Mouse (Mus musculus) thymus, postnatal 14 days (tissue): Measurements from ENCODE around the gene Wnt10b.

Experiments
- DNase-seq: peaks from one replicate; pipeline ENCODE4 v3.0.0; 2021

The Wnt10b gene

GRCm38 (mm10) chr15:98777762-98778161 lies at the start of gene Wnt10b:
TSS of gene Wnt10b (minus strand) at chr15:98778150.
- peak; percentile 33 for DNase-seq

GRCm38 (mm10) chr15:98827611-98828011 lies 49.7 kb upstream of the Wnt10b start:
- no peak for DNase-seq

GRCm38 (mm10) chr15:98823434-98823833 lies 45.5 kb upstream of the Wnt10b start:
- peak; percentile 34 for DNase-seq

GRCm38 (mm10) chr15:98822147-98822546 lies 44.2 kb upstream of the Wnt10b start:
- DNase-seq: no peak

- DNase-seq: peak; percentile 60
These were observed 43.5 kb upstream of the Wnt10b start for GRCm38 (mm10) chr15:98821403-98821802.

- DNase-seq: no peak
These were observed 43.0 kb upstream of the Wnt10b start for GRCm38 (mm10) chr15:98820937-98821336.

- DNase-seq: no peak
These were observed 40.2 kb upstream of the Wnt10b start for GRCm38 (mm10) chr15:98818171-98818570.

GRCm38 (mm10) chr15:98812741-98813424 lies 34.9 kb upstream of the Wnt10b start:
- DNase-seq: no peak

GRCm38 (mm10) chr15:98810212-98810611 lies 32.3 kb upstream of the Wnt10b start:
- DNase-seq: peak; percentile 22

- no peak for DNase-seq
These were observed 31.4 kb upstream of the Wnt10b start, which contains the start of gene Ddn for GRCm38 (mm10) chr15:98809390-98809789. TSS of gene Ddn (minus strand) at chr15:98809490.

GRCm38 (mm10) chr15:98808651-98809134 lies 30.7 kb upstream of the Wnt10b start:
- no peak for DNase-seq

- peak; percentile 78 for DNase-seq
These were observed 30.1 kb upstream of the Wnt10b start for GRCm38 (mm10) chr15:98807895-98808650.

- DNase-seq: peak; percentile 39
These were observed 29.1 kb upstream of the Wnt10b start for GRCm38 (mm10) chr15:98806809-98807770.

- DNase-seq: no peak
These were observed 28.3 kb upstream of the Wnt10b start for GRCm38 (mm10) chr15:98806071-98806808.

GRCm38 (mm10) chr15:98805324-98806040 lies 27.5 kb upstream of the Wnt10b start:
- peak; percentile 55 for DNase-seq

- peak; percentile 84 for DNase-seq
These were observed 26.1 kb upstream of the Wnt10b start for GRCm38 (mm10) chr15:98804054-98804453.

GRCm38 (mm10) chr15:98802926-98803325 lies 25.0 kb upstream of the Wnt10b start:
- no peak for DNase-seq

- peak; percentile 75 for DNase-seq
These were observed 21.4 kb upstream of the Wnt10b start for GRCm38 (mm10) chr15:98799396-98799795.

GRCm38 (mm10) chr15:98798903-98799302 lies 21.0 kb upstream of the Wnt10b start:
- no peak for DNase-seq

GRCm38 (mm10) chr15:98797835-98798492 lies 20.0 kb upstream of the Wnt10b start:
- DNase-seq: no peak
